Mouse (Mus musculus) embryonic facial prominence, embryonic 11.5 days (tissue): ENCODE data around the gene Icam1. TPM values are rescaled to one million over a fixed set of nuclear protein-coding genes. Genes with fewer than 3 reads are reported as not detected.
"Not testable (repeated sequence)": the region's sequence is repeated elsewhere in the genome, so short reads cannot be mapped to it uniquely, and the experiment has no call there.

Experiments
- ATAC-seq: fragments of 200-750 bp; cut with Nextera tagmentation; replicated peaks from 2 replicates; pipeline ENCODE4 v1.8.0; 2017; ENCODE audit warnings: low read depth; ENCODE audit not compliant: insufficient number of reproducible peaks, low FRiP score, low TSS enrichment
- DNase-seq: peaks from one replicate; pipeline ENCODE4 v3.0.0-alpha.2; 2015; ENCODE audit warnings: low spot score
- H3K27ac ChIP-seq: fragments of 300-500 bp; sonication (generic); replicated peaks from 2 replicates; pipeline ENCODE4 v1.5.1; 2014; ENCODE audit warnings: mild to moderate bottlenecking, low read depth, low read length, control low read depth
- H3K27me3 ChIP-seq: fragments of 300-500 bp; sonication (generic); 2 replicates; pipeline ENCODE4 v1.6.1; 2014; ENCODE audit warnings: mild to moderate bottlenecking, low read length, moderate library complexity, mixed read lengths; ENCODE audit not compliant: control insufficient read depth, insufficient read depth
- H3K36me3 ChIP-seq: fragments of 300-500 bp; sonication (generic); replicated peaks from 2 replicates; pipeline ENCODE4 v1.6.1; 2014; ENCODE audit warnings: low read depth, mild to moderate bottlenecking, low read length, moderate library complexity, mixed read lengths; ENCODE audit not compliant: control insufficient read depth, insufficient read depth
- H3K4me1 ChIP-seq: fragments of 300-500 bp; sonication (generic); 2 replicates; pipeline ENCODE4 v1.6.1; 2014; ENCODE audit warnings: low read length, mixed read lengths; ENCODE audit not compliant: control insufficient read depth, insufficient read depth
- H3K4me2 ChIP-seq: fragments of 300-500 bp; sonication (generic); 2 replicates; pipeline ENCODE4 v1.6.1; 2014; ENCODE audit warnings: low read depth, mild to moderate bottlenecking, control low read depth, low read length, moderate library complexity
- H3K4me3 ChIP-seq: fragments of 300-500 bp; sonication (generic); 2 replicates; pipeline ENCODE4 v1.5.1; 2014; ENCODE audit warnings: low read depth, low read length, control low read depth
- H3K9ac ChIP-seq: fragments of 300-500 bp; sonication (generic); replicated peaks from 2 replicates; pipeline ENCODE4 v1.6.1; 2014; ENCODE audit warnings: mild to moderate bottlenecking, control low read depth, low read length
- H3K9me3 ChIP-seq: fragments of 300-500 bp; sonication (generic); replicated peaks from 2 replicates; pipeline ENCODE4 v1.6.1; 2016; ENCODE audit warnings: mild to moderate bottlenecking, low read length, inconsistent platforms, mixed read lengths; ENCODE audit not compliant: control insufficient read depth
- WGBS: fragments of 180-500 bp; shearing (Covaris S2); extraction: QIAGEN DNeasy Blood & Tissue Kit; methylation state at CpG from one replicate; pipeline ENCODE4 v1.1.7; 2014; 5-methylcytosine and 5-hydroxymethylcytosine counted together
- polyA plus RNA-seq: library from polyadenylated mRNA; unstranded; fragments of >200 nt; fragmentation: Nextera tagmentation; extraction: Ambion mirVana; gene quantifications from 2 replicates; pipeline ENCODE4 v1.2.1, GENCODE M21; 2014

The Icam1 gene
- polyA plus RNA-seq, 1 experiment from 2014 or later: 4.5 TPM

GRCm38 (mm10) chr9:21010362-21010761 lies 5.4 kb upstream of the Icam1 start:
- WGBS: 64% methylated on average over 2 of the region's 2 CpGs

GRCm38 (mm10) chr9:21010939-21011541 lies 4.7 kb upstream of the Icam1 start:
- H3K4me3 ChIP-seq, H3K4me2 ChIP-seq, H3K4me1 ChIP-seq, H3K9me3 ChIP-seq, H3K27ac ChIP-seq, H3K36me3 ChIP-seq, H3K9ac ChIP-seq, DNase-seq, ATAC-seq: not testable (repeated sequence)
- 70% methylated on average over 9 of the region's 9 CpGs for WGBS
- peaks cover 14% of the 10 kb centered on the region for H3K27me3 ChIP-seq

More at GRCm38 (mm10) chr9:21010362-21010761, 5.4 kb upstream of the Icam1 start:
- no peak overlapping the region for H3K27ac ChIP-seq
- H3K27me3 ChIP-seq: peaks cover 7% of the 10 kb centered on the region
- H3K36me3 ChIP-seq: peaks cover 6% of the 10 kb centered on the region; the same call in 1 of the 2 replicates
- H3K4me1 ChIP-seq: no peaks in the 10 kb centered on the region
- H3K4me3 ChIP-seq: no peak overlapping the region
- ATAC-seq: no peak
- no peak for DNase-seq
- no peak overlapping the region for H3K9ac ChIP-seq
- H3K9me3 ChIP-seq: no peaks in the 10 kb centered on the region
- no peak overlapping the region for H3K4me2 ChIP-seq

- Histone ChIP-seq H3K4me1 (no peaks in the 10 kb centered on the region; the same call in 1 of the 2 replicates), H3K27me3 (peaks cover 22% of the 10 kb centered on the region), H3K36me3 (peaks cover 3% of the 10 kb centered on the region; the same call in 1 of the 2 replicates), H3K4me2 (no peak overlapping the region), H3K4me3 (no peak overlapping the region), H3K9me3 (no peaks in the 10 kb centered on the region), H3K27ac (no peak overlapping the region), H3K9ac (no peak overlapping the region)
- WGBS: 68% methylated on average over 5 of the region's 5 CpGs
- no peak for ATAC-seq
- no peak for DNase-seq
Observed at GRCm38 (mm10) chr9:21011846-21012312, 3.9 kb upstream of the Icam1 start.

GRCm38 (mm10) chr9:21012368-21012767 lies 3.4 kb upstream of the Icam1 start:
- no peak for DNase-seq
- ATAC-seq: no peak
- H3K9me3 ChIP-seq: no peaks in the 10 kb centered on the region
- no peak overlapping the region for H3K4me3 ChIP-seq
- H3K4me2 ChIP-seq: no peak overlapping the region
- WGBS: 33% methylated on average over 1 of the region's 1 CpGs
- H3K27ac ChIP-seq: no peak overlapping the region
- peaks cover 26% of the 10 kb centered on the region for H3K27me3 ChIP-seq
- H3K9ac ChIP-seq: no peak overlapping the region
- no peaks in the 10 kb centered on the region; the same call in none of the 2 replicates for H3K4me1 ChIP-seq
- H3K36me3 ChIP-seq: no peaks in the 10 kb centered on the region; the same call in 1 of the 2 replicates

- H3K4me3 ChIP-seq: peak overlapping the region; percentile 23; the same call in 1 of the 2 replicates
- no peaks in the 10 kb centered on the region; the same call in none of the 2 replicates for H3K4me1 ChIP-seq
- no peaks in the 10 kb centered on the region for H3K36me3 ChIP-seq
- H3K9ac ChIP-seq: no peak overlapping the region
- H3K27me3 ChIP-seq: peaks cover 30% of the 10 kb centered on the region
- no peak for ATAC-seq
- peak overlapping the region; percentile 29 for H3K4me2 ChIP-seq
- 1% methylated on average over 29 of the region's 29 CpGs for WGBS
- no peak for DNase-seq
- H3K9me3 ChIP-seq: no peaks in the 10 kb centered on the region
- H3K27ac ChIP-seq: no peak overlapping the region
Observed at GRCm38 (mm10) chr9:21014691-21015570, 854 bp upstream of the Icam1 start.

GRCm38 (mm10) chr9:21016331-21017176 lies 769 bp downstream of the Icam1 start:
- no peak for ATAC-seq
- Histone ChIP-seq H3K27ac (no peak overlapping the region), H3K36me3 (no peaks in the 10 kb centered on the region), H3K27me3 (peaks cover 30% of the 10 kb centered on the region), H3K4me3 (peak overlapping the region; percentile 23; the same call in 1 of the 2 replicates), H3K9me3 (no peaks in the 10 kb centered on the region), H3K9ac (no peak overlapping the region), H3K4me1 (no peaks in the 10 kb centered on the region; the same call in none of the 2 replicates), H3K4me2 (no peak overlapping the region; the same call in 1 of the 2 replicates)
- WGBS: 4% methylated on average over 17 of the region's 17 CpGs
- DNase-seq: no peak

GRCm38 (mm10) chr9:21017177-21017575 lies 1.4 kb downstream of the Icam1 start:
- no peak overlapping the region for H3K4me2 ChIP-seq
- H3K27me3 ChIP-seq: peaks cover 30% of the 10 kb centered on the region
- H3K9ac ChIP-seq: no peak overlapping the region
- no peak overlapping the region for H3K27ac ChIP-seq
- 28% methylated on average over 4 of the region's 4 CpGs for WGBS
- ATAC-seq (no peak), DNase-seq (no peak)
- H3K4me1 ChIP-seq: no peaks in the 10 kb centered on the region; the same call in none of the 2 replicates
- H3K4me3 ChIP-seq: no peak overlapping the region
- no peaks in the 10 kb centered on the region for H3K9me3 ChIP-seq
- H3K36me3 ChIP-seq: no peaks in the 10 kb centered on the region
